Mouse (Mus musculus): ENCODE results near the gene Zpbp.

Gene Zpbp

GRCm38 (mm10) chr11:11461635-11462560 is at the start of gene Zpbp, which contains the start of gene Spata48:
Gene Zpbp, minus strand, starts transcription at chr11:11462408.
Gene Spata48, plus strand, starts transcription at chr11:11462094.
- DNase-seq (ENCODE audit: low spot score) = peak; percentile 95

DNA sequence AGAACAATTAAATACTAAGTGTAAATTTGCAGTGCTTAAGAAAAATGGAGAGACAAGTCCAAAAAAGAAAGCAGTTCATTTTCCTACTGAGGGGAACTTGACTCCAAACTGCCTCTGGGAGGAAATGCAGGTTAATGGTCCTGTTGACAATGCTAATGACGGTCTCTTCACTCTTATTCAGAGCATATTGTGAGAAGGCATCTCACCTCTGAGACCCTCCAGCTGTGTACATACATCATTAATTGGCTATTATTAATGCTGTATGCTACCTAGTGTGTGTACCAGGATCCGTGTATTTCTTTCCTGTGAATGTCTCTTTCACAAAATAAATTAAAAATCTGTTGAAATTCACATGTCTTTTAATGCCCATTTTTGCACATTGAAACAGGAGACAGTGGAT is 47.2 kb upstream of the Zpbp start:
- DNase-seq (ENCODE audit: low spot score) = no peak

- no peak for DNase-seq (ENCODE audit: low spot score)
Measured at GRCm38 (mm10) chr11:11506187-11506586, 44.0 kb upstream of the Zpbp start.

DNA sequence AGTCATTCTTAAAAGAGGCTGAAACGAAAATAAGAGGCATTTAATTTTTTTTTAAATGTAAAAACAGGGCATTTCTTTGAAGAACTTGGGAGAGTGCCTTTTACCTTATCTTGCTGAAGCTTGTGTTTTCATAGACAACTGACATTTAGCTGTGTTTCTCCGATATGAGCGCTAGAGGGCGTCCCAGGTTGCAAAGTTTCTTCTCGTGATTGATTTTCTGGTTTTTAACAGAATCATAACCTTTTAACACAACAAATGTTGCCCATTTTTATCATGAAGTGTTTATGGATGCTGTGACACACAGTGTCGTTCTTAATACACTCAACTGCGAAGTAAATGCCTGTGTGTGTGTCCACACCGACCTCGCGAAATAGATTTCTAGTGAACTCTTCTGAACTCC is 37.7 kb upstream of the Zpbp start:
- DNase-seq (ENCODE audit: low spot score) = peak; percentile 41

DNA sequence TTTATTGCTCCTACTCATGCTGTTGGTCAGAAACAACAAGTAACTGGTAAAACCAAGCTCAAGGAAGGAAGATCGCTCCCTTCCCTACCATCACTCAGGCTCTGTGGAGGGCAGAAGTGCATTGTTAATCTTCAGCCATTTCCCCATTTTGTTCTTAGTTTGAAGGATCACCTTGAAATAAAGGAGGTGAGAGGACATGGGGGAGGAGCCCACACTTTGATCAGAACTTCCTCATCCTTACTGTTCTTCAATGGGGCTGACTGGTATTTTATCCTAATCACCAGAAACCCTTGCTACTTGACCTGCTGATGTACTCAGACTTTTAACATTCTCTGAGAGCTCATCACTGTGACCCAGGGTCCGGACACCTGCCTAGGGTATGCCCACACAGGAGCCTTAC is 33.5 kb upstream of the Zpbp start:
- DNase-seq (ENCODE audit: low spot score) = no peak

GRCm38 (mm10) chr11:11492044-11492443 is 29.8 kb upstream of the Zpbp start:
- DNase-seq (ENCODE audit: low spot score) = no peak

- DNase-seq (ENCODE audit: low spot score) = no peak
Measured at GRCm38 (mm10) chr11:11484378-11484777, 22.2 kb upstream of the Zpbp start.

GRCm38 (mm10) chr11:11468924-11469323 is 6.7 kb upstream of the Zpbp start:
- DNase-seq (ENCODE audit: low spot score) = no peak

DNA sequence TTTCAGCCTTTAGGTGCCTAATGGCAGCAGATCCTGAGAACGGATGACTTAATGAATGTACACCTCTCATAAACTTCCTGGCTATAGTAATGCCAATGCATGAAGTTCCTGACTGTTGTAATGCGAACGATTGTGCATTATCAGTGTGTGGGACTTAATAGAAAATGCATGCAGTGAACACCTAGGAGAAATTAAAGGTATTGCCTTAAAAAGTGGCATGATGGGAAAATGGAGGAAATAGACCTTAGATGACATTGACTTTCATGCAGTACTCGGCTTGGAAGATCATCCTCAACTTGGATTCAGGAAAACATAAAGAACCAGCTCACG is 318 bp upstream of the Zpbp start:
- no peak for DNase-seq (ENCODE audit: low spot score)

- no peak for DNase-seq (ENCODE audit: low spot score)
Measured at GRCm38 (mm10) chr11:11455037-11455436, 7.2 kb downstream of the Zpbp start.

DNA sequence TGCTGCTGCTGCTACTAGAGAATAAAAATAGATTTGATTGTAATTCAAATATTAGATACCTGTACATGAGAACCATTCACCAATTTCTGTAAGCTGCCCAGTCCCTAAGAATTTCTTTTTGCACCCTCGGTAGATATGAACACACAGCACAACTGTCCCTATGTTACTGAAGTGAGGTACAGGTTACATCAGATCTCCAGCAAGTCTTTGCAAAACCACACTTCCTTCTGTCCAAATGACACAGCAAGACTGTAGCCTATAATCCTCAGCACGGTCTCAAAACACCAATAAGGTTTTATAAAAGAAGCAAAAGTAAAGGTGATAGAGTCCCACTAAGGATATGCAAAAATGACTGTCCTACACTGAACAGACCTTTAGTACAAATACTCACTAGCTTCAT is 44.9 kb downstream of the Zpbp start:
- DNase-seq (ENCODE audit: low spot score) = no peak

GRCm38 (mm10) chr11:11414188-11414587 is 48.0 kb downstream of the Zpbp start:
- DNase-seq (ENCODE audit: low spot score) = no peak

GRCm38 (mm10) chr11:11394686-11395085 is 67.5 kb downstream of the Zpbp start:
- DNase-seq (ENCODE audit: low spot score) = no peak

DNA sequence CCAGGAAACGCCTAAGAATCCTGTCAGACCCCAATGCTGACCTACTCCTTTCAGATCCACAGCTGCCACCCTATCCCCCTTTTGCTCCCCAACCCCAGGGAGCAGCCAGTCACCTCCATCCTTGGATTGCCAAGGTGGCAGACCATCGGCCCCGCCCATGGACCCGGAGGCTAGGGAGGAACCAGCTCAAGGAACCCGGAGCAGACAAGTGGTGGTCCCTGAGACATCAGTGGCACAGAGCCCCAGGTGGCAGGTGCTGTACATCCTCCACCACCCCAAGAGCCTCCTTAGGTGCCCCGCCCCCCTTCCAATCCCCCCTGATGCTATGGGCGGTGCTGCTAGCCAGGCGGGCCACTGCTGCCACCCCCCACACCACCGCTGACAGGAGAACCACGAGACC is 69.0 kb downstream of the Zpbp start:
- no peak for DNase-seq (ENCODE audit: low spot score)

DNA sequence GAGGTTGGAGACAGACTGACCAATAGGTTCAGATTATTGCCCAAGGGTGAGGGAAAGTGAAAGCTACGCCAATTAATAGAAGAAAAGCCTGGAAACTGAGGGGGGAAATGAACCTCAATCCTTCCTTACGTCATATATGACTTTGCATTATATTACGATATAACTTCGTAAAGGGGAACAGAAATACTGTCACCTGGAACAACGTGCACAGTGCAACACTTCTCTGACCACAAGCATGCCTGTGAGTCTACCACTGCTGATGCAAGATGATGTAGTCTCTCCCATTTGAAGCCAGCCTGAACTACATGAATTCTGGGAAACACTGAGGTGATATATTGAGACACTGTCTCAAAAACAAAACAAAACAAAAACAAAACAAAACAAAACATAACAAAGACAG is 90.9 kb downstream of the Zpbp start:
- no peak for DNase-seq (ENCODE audit: low spot score)

- DNase-seq (ENCODE audit: low spot score) = no peak
Measured at GRCm38 (mm10) chr11:11283512-11283911, 178.7 kb downstream of the Zpbp start.

DNA sequence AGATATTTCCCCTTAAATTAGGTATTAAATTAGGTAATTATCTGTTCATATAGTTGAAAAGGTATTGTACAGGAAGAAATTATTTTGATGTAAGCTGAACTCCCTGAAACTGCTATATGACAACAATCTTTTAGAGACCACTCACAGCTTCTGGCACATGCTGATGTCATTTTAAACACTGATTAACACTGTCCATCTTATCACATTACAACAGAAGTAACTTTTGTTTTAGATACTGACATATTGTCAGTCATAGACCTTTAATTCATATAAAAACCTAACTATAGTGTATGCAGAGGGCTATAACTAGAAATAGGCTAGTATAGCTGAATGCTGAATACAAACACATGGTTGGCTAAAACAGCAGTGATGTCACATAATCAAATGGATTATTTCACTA is 182.1 kb downstream of the Zpbp start:
- DNase-seq (ENCODE audit: low spot score) = no peak

- no peak for DNase-seq (ENCODE audit: low spot score)
Measured at GRCm38 (mm10) chr11:11257348-11257747, 204.9 kb downstream of the Zpbp start.

- no peak for DNase-seq (ENCODE audit: low spot score)
Measured at GRCm38 (mm10) chr11:11242694-11243377, 219.4 kb downstream of the Zpbp start.

- DNase-seq (ENCODE audit: low spot score) = peak; percentile 39
Measured at GRCm38 (mm10) chr11:11239346-11239745, 222.9 kb downstream of the Zpbp start.
